Mouse (Mus musculus) kidney, adult 2 months (tissue): ENCODE data around the gene Ttll6.

Source experiments
- CTCF ChIP-seq: fragments of 200-500 bp; conservative IDR thresholded peaks from 2 replicates; pipeline ENCODE4 v1.5.1; 2011; ENCODE audit warnings: low read depth, mild to moderate bottlenecking, control low read depth, low read length, moderate library complexity, mixed read lengths; ENCODE audit not compliant: insufficient read depth, insufficient read length
- POLR2A ChIP-seq: fragments of 200-500 bp; IDR thresholded peaks from one replicate; pipeline ENCODE4 v1.6.1; 2011; ENCODE audit warnings: low read depth, low read length, control low read depth

DNA sequence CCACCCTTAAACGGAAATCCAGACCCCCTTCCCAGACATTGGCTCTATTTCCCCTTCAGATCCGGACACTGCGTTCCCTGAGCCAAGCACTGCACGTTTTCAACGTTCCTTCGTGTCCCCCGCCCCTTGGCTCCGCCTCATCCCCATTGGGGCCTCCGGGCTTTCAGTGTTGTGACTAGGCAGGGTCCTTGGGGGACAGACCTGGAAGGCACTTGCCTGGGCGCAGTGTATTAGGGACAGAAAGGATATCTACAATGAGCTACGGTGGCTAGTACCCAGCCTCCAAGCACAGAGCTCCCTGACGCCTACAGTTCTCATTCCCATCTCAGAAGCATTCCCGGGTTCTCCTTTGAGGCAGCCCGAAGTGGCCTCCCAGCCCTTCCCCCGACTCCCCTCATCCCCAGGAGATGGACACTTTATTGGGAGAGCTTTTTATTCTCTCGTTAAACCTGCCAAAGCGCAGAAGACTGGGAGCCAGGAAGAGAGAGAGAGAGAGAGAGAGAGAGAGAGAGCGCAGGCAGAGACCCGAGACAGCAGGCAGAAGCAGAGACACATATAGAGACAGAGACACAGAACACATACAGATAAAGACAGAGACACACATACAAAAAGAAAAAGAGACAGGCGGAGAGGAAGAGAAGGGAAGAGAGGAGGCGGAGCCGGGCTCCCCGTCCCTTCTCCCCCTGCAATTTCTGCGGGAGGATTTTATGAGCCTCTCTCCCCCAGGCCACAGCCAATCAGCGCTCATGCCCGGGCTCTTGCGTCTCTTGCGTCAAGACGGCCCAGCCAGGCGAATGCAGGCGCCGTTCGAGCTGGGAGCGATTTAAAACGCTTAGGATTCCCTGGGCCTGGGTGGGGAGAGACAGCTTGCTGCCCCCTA lies 60.2 kb downstream of the Ttll6 start, which contains the start of gene Hoxb13:
- TF ChIP-seq POLR2A: no peak
- no peak for TF ChIP-seq CTCF
